Mouse (Mus musculus): ENCODE data around the gene Rbfox1. TPM values are rescaled to one million over a fixed set of nuclear protein-coding genes. Genes with fewer than 3 reads are reported as not detected.

The Rbfox1 gene
- polyA plus RNA-seq, 1 experiment from 2014 or later: 4.5 TPM

GRCm38 (mm10) chr16:7404766-7405492, 1519.8 kb downstream of the Rbfox1 start:
- no peak overlapping the region for H3K9ac ChIP-seq (ENCODE audit: low read length)
- H3K4me1 ChIP-seq (ENCODE audit: control insufficient read depth, insufficient read depth, low read length): no peaks in the 10 kb centered on the region
- ATAC-seq (ENCODE audit: insufficient read depth, low FRiP score): no peak
- H3K27ac ChIP-seq (ENCODE audit: low read length): no peak overlapping the region
- WGBS: 61% methylated on average over 6 of the region's 6 CpGs
- H3K27me3 ChIP-seq (ENCODE audit: control insufficient read depth, insufficient read depth, low read length): no peaks in the 10 kb centered on the region
- no peak overlapping the region for H3K4me3 ChIP-seq (replicated peaks; ENCODE audit: low read length)
- H3K9me3 ChIP-seq (replicated peaks; ENCODE audit: control insufficient read depth, low read length): no peaks in the 10 kb centered on the region
- no peaks in the 10 kb centered on the region for H3K36me3 ChIP-seq (ENCODE audit: control insufficient read depth, insufficient read depth, low read length)
- no peak overlapping the region for H3K4me2 ChIP-seq (ENCODE audit: low read depth, low read length)

- Histone ChIP-seq H3K4me2 (ENCODE audit: low read depth, low read length) (no peak overlapping the region), H3K4me1 (ENCODE audit: control insufficient read depth, insufficient read depth, low read length) (no peaks in the 10 kb centered on the region), H3K9ac (ENCODE audit: low read length) (no peak overlapping the region), H3K27me3 (ENCODE audit: control insufficient read depth, insufficient read depth, low read length) (no peaks in the 10 kb centered on the region), H3K9me3 (replicated peaks; ENCODE audit: control insufficient read depth, low read length) (no peaks in the 10 kb centered on the region), H3K27ac (ENCODE audit: low read length) (no peak overlapping the region), H3K36me3 (ENCODE audit: control insufficient read depth, insufficient read depth, low read length) (no peaks in the 10 kb centered on the region), H3K4me3 (replicated peaks; ENCODE audit: low read length) (no peak overlapping the region)
- WGBS: 43% methylated on average over 12 of the region's 12 CpGs
- no peak for ATAC-seq (ENCODE audit: insufficient read depth, low FRiP score)
These were observed 1522.9 kb downstream of the Rbfox1 start for GRCm38 (mm10) chr16:7407862-7408640.

GRCm38 (mm10) chr16:7419655-7420281, 1534.6 kb downstream of the Rbfox1 start:
- H3K4me3 ChIP-seq (replicated peaks; ENCODE audit: low read length): peak overlapping the region; percentile 26
- no peaks in the 10 kb centered on the region for H3K9me3 ChIP-seq (replicated peaks; ENCODE audit: control insufficient read depth, low read length)
- no peaks in the 10 kb centered on the region for H3K27me3 ChIP-seq (ENCODE audit: control insufficient read depth, insufficient read depth, low read length)
- H3K9ac ChIP-seq (ENCODE audit: low read length): peak overlapping the region; percentile 57
- peak overlapping the region; percentile 65 for H3K27ac ChIP-seq (ENCODE audit: low read length)
- H3K36me3 ChIP-seq (ENCODE audit: control insufficient read depth, insufficient read depth, low read length): no peaks in the 10 kb centered on the region
- H3K4me2 ChIP-seq (ENCODE audit: low read depth, low read length): peak overlapping the region; percentile 49
- peaks cover 6% of the 10 kb centered on the region for H3K4me1 ChIP-seq (ENCODE audit: control insufficient read depth, insufficient read depth, low read length)
- 12% methylated on average over 12 of the region's 12 CpGs for WGBS
- ATAC-seq (ENCODE audit: insufficient read depth, low FRiP score): peak; percentile 68

DNA sequence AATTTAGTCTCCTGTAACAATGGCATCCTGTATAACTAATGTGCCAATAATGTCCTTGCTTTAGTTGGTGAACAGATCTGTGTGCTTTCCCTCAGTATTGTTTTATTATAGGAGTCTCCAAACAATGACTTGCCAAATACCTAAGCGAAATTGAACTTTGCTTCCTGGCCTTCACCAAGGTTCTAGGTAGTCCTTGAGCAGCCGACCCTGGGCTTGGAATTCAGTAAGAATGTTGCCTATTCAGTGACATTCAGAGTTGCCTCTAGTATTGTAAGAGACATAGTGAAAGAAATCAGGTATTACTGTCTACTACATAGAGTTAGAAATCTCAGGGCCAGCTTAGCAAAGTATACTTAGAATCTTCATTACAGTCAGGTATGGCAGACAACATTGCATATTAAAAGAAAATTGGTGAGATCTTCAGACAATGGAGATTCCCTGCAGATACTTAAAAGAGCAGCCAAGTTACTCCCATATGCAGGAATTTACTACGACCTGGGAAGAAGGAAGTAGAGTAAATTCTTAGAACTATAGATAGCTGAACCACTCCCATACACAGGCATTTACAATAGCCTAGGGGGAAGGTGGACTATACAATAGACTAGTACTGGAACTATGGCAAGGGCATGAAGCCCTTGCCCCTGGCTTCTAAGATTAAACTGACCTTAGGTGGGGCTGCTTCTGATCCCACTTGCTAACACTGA, 1540.4 kb downstream of the Rbfox1 start:
- Histone ChIP-seq H3K4me2 (ENCODE audit: low read depth, low read length) (no peak overlapping the region), H3K27me3 (ENCODE audit: control insufficient read depth, insufficient read depth, low read length) (no peaks in the 10 kb centered on the region), H3K36me3 (ENCODE audit: control insufficient read depth, insufficient read depth, low read length) (no peaks in the 10 kb centered on the region), H3K27ac (ENCODE audit: low read length) (no peak overlapping the region), H3K4me3 (replicated peaks; ENCODE audit: low read length) (no peak overlapping the region), H3K9ac (ENCODE audit: low read length) (no peak overlapping the region), H3K9me3 (replicated peaks; ENCODE audit: control insufficient read depth, low read length) (no peaks in the 10 kb centered on the region), H3K4me1 (ENCODE audit: control insufficient read depth, insufficient read depth, low read length) (no peaks in the 10 kb centered on the region)
- ATAC-seq (ENCODE audit: insufficient read depth, low FRiP score): no peak
- WGBS: 67% methylated on average over 3 of the region's 3 CpGs

DNA sequence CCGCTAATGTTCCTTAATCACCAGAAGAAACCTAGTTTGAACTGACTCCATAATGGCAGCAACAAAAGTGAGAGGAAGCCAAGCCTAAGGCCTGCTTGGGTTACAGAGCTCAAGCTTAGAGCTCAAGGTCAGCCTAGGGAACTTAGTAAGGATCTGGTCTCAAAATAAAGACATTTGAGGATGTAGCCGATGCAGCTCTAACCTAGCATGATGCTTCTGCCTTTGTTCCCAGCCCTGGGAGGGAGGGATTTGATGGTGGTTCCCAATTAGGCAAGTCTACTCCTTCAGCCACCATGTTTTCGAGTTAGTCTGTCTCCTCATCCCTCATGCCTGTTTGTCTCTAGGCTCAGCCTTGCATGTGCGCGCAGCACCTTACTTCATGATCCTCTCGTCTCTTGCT, 1548.1 kb downstream of the Rbfox1 start:
- no peak overlapping the region for H3K4me2 ChIP-seq (ENCODE audit: low read depth, low read length)
- H3K9ac ChIP-seq (ENCODE audit: low read length): no peak overlapping the region
- no peak for ATAC-seq (ENCODE audit: insufficient read depth, low FRiP score)
- H3K27ac ChIP-seq (ENCODE audit: low read length): no peak overlapping the region
- no peaks in the 10 kb centered on the region for H3K27me3 ChIP-seq (ENCODE audit: control insufficient read depth, insufficient read depth, low read length)
- H3K9me3 ChIP-seq (replicated peaks; ENCODE audit: control insufficient read depth, low read length): no peaks in the 10 kb centered on the region
- no peaks in the 10 kb centered on the region for H3K36me3 ChIP-seq (ENCODE audit: control insufficient read depth, insufficient read depth, low read length)
- H3K4me1 ChIP-seq (ENCODE audit: control insufficient read depth, insufficient read depth, low read length): no peaks in the 10 kb centered on the region
- H3K4me3 ChIP-seq (replicated peaks; ENCODE audit: low read length): no peak overlapping the region
- WGBS: 92% methylated on average over 6 of the region's 6 CpGs

GRCm38 (mm10) chr16:7446791-7447290, 1561.7 kb downstream of the Rbfox1 start:
- H3K4me3 ChIP-seq (replicated peaks; ENCODE audit: low read length): no peak overlapping the region
- no peak for ATAC-seq (ENCODE audit: insufficient read depth, low FRiP score)
- H3K4me1 ChIP-seq (ENCODE audit: control insufficient read depth, insufficient read depth, low read length): no peaks in the 10 kb centered on the region
- WGBS: 77% methylated on average over 1 of the region's 1 CpGs
- no peak overlapping the region for H3K9ac ChIP-seq (ENCODE audit: low read length)
- no peaks in the 10 kb centered on the region for H3K27me3 ChIP-seq (ENCODE audit: control insufficient read depth, insufficient read depth, low read length)
- no peaks in the 10 kb centered on the region for H3K9me3 ChIP-seq (replicated peaks; ENCODE audit: control insufficient read depth, low read length)
- H3K36me3 ChIP-seq (ENCODE audit: control insufficient read depth, insufficient read depth, low read length): no peaks in the 10 kb centered on the region
- no peak overlapping the region for H3K4me2 ChIP-seq (ENCODE audit: low read depth, low read length)
- no peak overlapping the region for H3K27ac ChIP-seq (ENCODE audit: low read length)

- Histone ChIP-seq H3K9me3 (replicated peaks; ENCODE audit: control insufficient read depth, low read length) (no peaks in the 10 kb centered on the region), H3K4me2 (ENCODE audit: low read depth, low read length) (no peak overlapping the region), H3K36me3 (ENCODE audit: control insufficient read depth, insufficient read depth, low read length) (no peaks in the 10 kb centered on the region), H3K27me3 (ENCODE audit: control insufficient read depth, insufficient read depth, low read length) (no peaks in the 10 kb centered on the region), H3K4me1 (ENCODE audit: control insufficient read depth, insufficient read depth, low read length) (no peaks in the 10 kb centered on the region), H3K4me3 (replicated peaks; ENCODE audit: low read length) (no peak overlapping the region), H3K27ac (ENCODE audit: low read length) (no peak overlapping the region), H3K9ac (ENCODE audit: low read length) (no peak overlapping the region)
- WGBS: 64% methylated on average over 8 of the region's 8 CpGs
- no peak for ATAC-seq (ENCODE audit: insufficient read depth, low FRiP score)
These were observed 1562.8 kb downstream of the Rbfox1 start for GRCm38 (mm10) chr16:7447718-7448649.

DNA sequence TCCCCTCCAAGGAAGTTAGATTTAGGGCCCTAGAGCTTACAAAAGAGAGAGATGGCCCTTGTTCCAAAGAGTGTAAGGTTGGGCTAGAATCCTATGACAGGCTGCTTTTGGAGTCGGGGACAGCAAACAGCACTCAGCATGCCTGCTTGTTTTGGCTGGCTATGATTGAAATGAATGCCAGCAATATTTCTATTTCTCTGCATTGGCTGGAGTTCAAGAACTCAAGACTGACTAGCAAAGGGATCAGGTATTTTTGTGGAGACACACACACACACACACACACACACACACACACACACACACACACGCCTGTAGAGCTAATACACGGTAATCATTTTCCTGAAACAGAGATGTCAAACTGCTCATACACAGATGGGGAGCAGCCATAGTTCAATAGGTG, 1566.0 kb downstream of the Rbfox1 start:
- 74% methylated on average over 3 of the region's 3 CpGs for WGBS
- Histone ChIP-seq H3K36me3 (ENCODE audit: control insufficient read depth, insufficient read depth, low read length) (no peaks in the 10 kb centered on the region), H3K4me2 (ENCODE audit: low read depth, low read length) (no peak overlapping the region), H3K9ac (ENCODE audit: low read length) (no peak overlapping the region), H3K27ac (ENCODE audit: low read length) (no peak overlapping the region), H3K27me3 (ENCODE audit: control insufficient read depth, insufficient read depth, low read length) (no peaks in the 10 kb centered on the region), H3K9me3 (replicated peaks; ENCODE audit: control insufficient read depth, low read length) (no peaks in the 10 kb centered on the region), H3K4me1 (ENCODE audit: control insufficient read depth, insufficient read depth, low read length) (no peaks in the 10 kb centered on the region), H3K4me3 (replicated peaks; ENCODE audit: low read length) (no peak overlapping the region)
- ATAC-seq (ENCODE audit: insufficient read depth, low FRiP score): no peak

Data from stomach, embryonic 16.5 days (tissue).